Mouse (Mus musculus): Measurements from ENCODE around the gene Ooep. TPM values are rescaled to one million over a fixed set of nuclear protein-coding genes. Genes with fewer than 3 reads are reported as not detected.
"Not testable (repeated sequence)": the region's sequence is repeated elsewhere in the genome, so short reads cannot be mapped to it uniquely, and the experiment has no call there.

The Ooep gene
- total RNA-seq (2021), result under 1 TPM in 1 of 2 experiments, not detected in 1; 0.18 TPM
- long read RNA-seq, experiment 1, result 0 reads
- long read RNA-seq, experiment 2, result 0 reads

DNA sequence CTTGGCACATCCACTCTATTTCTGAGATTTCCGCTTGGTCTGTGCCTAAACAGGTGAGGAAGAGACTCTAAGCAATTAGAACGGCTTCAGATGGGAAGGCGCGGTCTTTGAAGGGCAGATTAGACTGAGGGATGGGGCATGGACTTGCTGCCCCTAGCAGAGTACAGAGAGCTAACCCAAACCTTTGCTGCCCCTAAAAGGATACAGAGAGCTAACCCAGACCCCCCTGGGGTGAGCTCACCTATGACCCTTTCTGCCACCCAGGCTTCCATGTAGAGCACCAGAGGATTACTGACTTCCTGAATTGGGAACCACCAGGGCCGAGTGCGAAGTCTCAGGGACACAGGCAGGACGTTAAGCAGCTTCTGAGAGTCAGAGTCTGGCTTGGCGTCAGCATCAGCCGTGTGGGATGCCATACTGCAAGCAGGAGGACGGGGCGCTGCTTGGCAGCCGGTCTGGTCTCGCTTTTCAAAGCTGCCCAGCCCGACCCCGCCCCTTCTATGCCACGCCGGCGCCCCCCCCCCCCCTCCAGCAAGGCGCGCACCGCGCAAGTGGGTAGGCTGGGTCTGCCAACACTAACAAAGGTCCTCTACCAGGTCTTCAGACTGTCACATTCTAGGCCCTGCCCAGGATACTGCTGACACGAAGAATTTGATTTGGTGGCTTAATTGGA lies at the start of gene Ooep:
Gene Ooep (minus strand): TSS at position 613 of the 673 bp plus-strand sequence.
- DNase-seq, result peak; percentile 22

DNA sequence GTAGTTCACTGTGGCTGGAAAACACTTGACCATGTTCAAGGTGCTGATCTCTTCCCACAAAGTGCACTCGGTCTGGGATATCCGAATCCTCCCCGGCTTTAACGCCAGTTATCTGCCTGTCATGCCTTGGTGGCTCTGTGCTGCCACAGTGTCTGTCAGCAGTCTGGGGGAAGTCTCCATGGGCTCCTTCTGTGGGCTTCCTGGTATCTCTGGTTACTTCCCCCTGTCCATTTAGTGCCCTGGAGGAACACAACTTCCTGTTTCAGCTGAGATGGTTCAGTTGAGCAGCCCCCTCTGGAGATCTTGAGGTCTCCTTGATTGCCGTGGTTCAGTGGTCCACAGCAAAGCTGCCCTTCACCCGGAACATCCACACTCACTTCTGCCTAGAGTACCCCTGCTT lies 49.7 kb upstream of the Ooep start:
- DNase-seq, result no peak

DNA sequence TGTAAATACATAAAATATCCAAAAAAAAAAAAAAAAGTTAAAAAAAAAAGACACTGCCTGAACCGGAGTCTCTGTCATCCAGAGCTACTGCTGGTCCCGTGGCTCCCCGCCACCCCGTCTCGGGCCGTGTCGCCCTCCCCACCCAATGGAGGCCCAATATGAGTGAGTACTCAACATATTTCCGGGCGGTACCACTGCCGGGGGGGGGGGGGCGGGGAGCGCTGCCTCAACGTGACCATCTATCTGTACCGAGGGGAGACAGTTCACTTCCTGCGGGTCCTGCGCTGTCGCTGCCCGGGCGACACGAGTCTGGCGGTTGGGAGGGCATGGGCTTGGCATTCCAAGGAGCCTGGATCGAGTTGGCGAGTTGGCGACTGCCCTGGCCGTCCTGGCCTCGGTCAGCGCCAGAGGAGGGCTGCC lies 48.8 kb upstream of the Ooep start:
- DNase-seq, result no peak

DNA sequence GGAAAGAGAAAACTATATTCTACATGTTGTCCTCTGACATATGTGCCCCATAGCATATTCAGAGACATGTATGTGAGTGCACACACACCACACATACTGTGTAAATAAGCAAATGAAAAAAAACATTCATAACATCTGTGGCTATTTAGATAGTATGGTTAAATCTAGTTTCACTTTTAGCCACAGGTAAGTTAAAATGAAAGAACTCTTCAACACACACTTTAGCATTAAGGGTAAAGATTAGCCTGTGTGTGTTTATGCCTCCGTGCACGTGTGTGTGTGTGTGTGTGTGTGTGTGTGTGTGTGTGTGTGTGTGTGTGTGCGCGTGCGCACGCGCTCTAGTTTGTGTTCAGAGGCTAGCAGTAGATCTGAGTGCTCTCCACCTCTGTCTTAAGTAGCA lies 23.1 kb upstream of the Ooep start:
- no peak for DNase-seq

DNA sequence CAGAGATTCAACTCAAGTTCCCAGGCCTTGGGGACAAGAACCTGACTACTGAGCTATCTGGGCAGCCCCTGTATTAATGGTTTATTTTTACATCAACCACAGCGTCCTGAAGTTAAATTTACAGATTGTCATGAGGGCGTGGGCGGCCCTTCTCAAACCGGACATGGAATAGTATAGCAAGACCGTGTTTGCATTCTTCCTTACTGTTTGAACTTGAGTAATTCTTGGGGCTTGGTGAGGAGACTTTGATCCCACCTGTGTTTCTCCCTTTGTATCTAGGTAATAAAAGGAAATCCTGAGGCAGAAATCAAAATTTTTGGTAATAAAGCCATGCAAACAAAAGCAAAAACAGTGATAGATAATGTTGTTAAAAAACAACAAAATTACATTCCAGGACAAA lies 22.0 kb upstream of the Ooep start:
- DNase-seq, result no peak

DNA sequence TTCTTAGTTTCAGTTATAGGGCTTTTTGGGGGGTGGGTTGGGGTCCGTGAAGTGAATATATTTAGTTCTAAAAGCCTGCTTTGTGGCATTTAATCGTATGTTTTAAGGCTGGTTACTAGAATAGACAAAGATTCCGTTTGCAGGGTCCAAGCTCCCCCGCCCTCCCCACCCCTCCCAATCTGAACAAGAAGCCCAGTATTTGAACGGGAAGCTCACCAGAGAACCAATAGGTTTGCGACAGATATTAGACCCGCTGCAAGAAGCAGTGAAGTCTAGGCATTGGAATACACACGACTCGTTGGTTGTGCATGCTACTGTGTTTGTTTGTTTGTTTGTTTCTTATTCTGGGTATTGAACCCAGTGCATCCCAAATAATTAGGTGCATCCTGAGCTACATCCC lies 18.0 kb upstream of the Ooep start:
- no peak for DNase-seq

DNA sequence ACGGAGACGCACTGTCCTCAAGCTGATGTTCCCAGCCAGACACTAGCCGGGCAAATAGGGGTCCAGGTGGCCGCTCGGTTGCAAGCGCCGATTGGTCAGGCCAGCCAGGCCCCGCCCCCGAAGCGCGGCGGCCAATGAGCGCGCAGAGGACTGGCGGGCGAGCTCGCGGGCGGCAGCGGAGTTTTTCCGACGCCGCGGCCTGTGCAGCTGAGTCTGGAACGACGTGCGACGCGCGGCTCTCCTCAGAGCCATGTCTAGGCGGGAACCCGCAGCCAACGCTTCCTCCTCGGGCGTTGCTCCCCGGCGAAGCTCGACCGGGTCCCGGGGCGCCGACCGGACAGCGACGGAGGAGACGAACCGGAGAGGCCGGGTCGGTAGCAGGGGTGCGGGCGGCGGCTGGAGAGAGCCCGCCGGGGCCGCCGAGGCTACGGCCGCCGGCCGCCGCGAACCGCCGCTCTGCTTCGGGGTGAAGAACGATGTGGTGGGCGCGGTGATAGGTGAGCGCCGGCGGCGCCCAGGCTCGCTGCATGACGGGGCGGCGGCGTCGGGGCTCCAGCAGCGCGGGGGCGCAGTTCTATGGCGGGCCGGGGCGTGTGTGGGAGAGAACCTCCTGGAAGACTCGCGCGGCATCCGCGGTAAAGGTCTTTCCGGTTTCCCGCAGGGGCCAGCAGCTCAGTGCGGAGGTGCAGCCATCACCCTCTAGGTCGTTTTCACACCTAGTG lies 17.3 kb upstream of the Ooep start, which contains the start of gene Ddx43:
Gene Ddx43 (plus strand): TSS at position 148 of the 722 bp plus-strand sequence.
- DNase-seq, result peak; percentile 33

DNA sequence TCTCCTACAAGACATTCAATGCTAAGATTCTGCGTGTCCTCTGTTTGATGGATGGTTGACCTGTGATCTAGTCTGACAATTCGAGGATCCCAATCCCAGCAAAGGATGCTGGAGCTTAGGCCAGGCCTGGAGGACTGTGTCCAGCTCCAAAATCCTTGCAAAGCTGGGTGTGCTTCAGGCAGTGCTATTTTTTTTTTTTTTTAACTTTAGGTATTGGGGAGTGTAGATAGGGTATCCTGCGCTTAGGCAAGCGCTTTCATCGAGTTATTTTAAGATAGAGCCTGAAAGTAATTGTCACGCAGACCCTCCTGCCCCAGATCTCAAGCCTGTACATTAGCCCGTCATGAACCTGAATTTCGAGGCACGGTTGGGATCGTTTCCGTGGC lies 16.7 kb upstream of the Ooep start:
- no peak for DNase-seq

DNA sequence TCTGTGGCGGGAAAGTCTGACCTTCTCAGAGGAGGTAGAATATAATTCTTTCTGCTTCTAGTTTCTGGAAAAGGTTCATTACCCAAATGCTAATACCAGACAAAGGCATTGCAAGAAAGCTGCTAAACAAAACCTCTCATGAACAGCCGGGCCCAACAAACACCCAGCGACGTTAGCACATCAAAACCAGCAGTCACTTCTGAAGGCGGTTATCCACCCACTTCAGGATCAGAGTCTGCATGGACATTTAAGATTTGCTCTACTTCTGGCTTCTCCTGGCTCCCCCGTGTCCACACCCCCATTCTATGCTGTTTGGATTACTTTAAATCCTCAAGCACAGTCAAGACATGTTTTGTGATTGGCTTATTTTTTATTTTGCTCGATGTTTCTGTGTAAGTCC lies 16.1 kb upstream of the Ooep start:
- no peak for DNase-seq

DNA sequence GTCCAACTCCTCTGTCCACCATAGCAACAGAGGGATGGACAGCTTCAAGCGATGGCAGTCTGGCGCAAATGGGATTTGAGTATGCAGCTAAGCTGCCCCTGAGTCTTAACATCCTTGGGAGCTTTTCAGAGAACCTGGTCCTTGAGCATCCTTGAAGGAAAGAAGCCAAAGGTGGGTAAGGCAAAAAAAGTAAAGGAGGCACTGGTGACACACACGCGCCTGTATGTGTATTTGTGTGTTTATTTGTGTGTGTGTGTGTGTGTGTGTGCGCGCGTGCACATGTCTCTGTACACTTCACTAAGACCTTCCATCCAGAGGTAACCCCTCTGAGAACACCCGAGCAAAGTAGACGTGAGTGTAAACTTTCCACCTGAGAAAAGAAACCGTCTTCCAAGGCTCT lies 15.2 kb upstream of the Ooep start:
- no peak for DNase-seq

DNA sequence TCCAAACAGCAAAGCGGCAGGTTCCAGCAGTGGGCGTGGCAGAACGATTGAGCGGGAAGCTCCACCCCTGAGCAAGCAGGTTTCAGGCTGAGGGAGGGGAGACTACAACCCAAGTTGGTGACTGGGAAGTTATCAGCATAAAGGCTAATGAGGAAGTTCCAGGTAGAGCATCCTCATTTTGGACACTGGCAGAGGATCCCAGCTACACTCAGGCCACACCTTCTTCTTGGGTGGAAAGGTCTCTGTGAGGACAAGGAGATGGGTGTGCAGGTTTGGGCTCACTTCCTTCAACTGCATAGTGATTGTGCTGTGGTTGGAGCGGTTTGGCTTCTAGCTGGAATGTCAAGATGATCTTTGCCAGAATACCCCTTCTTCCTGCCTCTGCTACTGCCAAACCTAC lies 11.5 kb upstream of the Ooep start:
- no peak for DNase-seq

DNA sequence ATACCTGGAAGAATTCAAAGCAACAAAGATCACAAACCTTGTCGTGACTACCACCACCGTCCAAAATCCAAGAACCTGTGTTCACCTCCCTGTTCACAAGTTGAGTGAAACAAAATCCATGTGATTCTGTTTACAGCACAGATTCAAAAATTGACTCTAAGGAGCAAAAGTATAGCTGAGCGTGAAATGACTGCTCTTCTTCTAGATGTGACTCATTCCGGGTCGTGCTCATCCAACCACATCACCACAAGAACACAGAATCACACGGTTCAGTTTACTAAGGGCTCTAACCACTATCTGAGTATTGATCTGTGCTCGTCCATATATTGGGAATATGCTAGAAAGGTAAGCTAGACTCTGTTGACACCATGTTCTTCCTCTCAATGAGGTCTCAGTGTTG lies 8.4 kb upstream of the Ooep start:
- DNase-seq, result no peak

DNA sequence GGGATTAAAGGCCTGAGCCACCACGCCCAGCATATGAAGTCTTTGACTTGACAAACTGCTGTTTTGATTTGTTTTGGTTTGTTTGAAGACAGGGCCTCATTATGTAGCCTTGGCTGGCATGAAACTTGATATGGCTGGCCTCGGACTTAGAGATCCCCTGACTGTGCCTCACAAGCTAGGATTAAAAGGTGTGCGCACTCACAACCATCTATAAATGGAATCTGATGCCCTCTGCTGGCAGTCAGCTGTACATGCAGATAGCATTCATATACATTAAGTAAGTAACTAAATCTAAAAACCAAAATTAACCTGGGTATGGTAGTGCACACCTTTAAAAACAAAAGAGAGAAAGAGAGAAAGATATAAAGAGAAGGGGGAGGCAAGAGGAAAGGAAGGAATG lies 7.4 kb upstream of the Ooep start:
- DNase-seq, result no peak

DNA sequence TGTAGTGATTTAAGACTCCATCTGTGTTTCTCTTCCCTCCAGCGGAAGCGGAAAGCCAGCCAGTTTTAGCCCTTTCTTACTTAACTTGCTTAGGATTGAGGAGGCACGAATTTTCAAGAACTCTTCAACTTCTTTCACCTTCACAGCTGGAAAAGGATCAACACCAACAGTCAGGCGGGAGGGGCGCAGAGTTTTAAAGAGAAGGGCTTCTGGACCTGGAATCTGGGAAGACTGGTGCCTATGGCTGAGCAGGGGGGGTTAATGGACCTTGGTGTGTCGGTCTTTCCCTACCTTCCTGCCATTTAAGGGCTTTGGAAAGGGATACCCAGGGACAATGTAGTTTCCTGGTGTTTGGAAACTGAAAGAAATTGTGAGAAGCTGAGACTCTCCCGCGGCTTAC lies 979 bp downstream of the Ooep start:
- no peak for DNase-seq

DNA sequence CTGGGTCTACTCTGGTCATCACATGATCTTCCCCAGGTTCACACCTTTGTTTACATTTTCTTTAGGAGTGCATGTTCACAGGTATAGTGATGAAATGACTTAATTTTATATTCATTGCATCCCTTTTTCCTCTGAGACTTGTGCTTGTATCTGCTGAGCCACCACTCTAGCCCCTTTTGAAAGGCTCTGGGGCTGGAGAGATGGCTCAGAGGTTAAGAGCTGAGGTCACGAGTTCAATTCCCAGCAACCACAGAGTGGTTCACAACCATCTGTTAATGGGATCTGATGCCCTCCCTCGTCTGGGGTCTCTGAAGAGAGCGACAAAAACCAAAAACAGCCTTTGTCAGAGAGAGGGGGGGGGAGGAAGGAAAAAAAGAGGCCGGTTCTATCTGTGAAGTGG lies 3.0 kb downstream of the Ooep start:
- DNase-seq, result no peak

DNA sequence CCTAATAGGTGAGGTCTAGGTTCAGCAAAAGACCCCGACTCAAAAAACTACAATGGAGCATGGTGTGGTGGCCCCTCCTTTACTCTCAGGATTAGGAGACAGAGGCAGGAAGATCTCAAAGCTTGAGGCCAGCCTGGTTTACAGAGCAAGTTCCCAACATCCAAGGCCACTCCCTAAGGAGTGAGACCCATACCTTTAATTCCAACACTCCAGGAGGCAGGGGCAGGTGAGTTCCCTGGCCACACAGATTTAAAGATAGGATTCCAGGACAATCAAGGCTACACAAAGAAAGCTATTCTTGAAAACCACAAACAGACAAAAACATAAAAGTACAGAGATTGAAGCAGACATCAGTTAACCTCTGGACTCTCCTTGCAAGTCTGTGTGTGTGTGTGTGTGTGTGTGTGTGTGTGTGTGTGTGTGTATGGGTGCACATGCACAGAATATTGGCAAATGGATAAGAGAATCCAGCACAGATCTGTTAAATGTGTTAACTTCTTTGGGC lies 3.6 kb downstream of the Ooep start:
- no peak for DNase-seq

DNA sequence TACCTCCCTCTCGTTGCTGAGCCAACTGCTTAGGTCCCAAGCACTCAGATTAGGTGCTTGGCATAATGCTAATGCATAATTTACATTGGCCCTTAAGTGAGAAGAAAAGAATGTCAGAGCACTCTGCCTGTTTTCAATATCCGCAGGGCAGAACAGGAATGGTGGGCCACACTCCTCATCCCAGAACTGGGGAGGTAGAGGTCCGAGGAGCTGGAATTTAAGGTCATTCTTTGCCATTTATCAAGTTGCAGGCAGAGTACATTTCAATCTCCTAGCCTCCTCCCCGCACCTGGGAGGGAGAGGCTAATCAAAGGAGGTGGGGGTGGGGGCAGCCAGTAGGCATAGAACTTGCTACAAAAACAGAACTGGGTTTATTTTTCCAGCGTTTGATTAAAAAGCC lies 4.1 kb downstream of the Ooep start:
- no peak for DNase-seq

DNA sequence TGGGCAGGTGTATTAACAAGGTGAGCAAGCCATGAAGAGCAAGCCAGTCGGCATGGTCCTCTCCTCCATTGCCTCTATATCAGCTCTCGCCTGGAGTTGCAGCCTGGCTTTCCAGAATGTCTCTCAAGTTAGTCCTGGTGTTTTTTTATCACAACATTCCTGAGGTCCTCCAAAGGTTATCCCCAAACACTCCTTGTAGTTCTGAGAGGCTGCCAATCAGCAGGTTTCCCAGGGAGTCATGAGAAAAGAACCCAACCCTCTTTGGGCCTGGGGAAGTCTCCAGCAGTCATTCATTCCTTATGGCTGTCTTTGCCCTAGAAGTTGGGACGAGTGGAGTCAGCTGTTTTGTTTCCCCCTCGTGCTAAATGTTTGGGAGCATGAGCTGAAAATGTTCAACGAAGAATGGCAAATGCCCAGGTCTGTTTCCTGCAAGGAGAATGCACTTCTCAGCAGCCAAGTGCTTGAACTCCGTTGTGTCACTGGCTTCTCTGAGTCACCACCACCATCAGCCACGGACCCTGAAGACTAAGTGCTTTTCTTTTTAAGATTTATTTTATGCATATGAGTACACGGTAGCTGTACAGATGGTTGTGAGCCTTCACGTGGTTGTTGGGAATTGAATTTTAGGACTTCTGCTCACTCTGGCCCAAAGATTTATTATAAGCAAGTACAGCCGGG lies 5.6 kb downstream of the Ooep start:
- DNase-seq, result no peak

DNA sequence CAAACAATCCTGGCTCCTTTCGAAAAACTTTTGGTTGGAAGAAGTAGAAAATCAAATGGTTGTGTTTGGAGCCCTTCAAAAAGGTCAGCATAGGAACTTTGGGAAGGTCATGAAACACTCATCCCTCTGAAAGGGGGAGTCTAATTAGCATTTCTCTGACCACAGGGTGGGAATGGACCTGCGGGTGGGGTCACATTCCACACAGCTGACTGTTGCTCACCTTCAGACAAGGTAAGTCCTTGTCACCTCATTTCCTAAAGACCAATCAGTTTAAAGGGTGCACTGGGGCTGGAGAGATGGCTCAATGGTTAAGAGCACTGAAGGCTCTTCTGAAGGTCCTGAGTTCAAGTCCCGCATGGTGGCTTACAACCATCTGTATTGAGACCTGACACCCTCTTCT lies 7.1 kb downstream of the Ooep start:
- no peak for DNase-seq

DNA sequence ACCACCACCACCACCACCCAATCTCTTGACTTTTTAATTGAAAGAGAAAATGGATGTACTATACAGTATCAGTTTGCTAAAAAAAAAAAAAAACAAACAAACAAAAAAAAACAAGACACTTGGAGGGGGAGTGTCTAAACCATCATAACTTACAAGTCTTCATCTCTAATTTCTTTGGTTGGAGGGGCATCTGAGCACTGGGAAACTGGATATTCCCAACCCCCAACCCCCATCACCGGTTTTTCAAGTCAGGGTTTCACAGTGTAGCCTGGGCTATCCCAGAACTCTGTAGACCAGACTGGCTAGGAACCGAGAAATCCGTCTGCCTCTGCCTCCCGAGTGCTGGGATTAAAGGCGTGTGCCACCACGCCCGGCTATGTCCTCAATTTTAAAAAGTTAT lies 8.7 kb downstream of the Ooep start:
- DNase-seq, result no peak

DNA sequence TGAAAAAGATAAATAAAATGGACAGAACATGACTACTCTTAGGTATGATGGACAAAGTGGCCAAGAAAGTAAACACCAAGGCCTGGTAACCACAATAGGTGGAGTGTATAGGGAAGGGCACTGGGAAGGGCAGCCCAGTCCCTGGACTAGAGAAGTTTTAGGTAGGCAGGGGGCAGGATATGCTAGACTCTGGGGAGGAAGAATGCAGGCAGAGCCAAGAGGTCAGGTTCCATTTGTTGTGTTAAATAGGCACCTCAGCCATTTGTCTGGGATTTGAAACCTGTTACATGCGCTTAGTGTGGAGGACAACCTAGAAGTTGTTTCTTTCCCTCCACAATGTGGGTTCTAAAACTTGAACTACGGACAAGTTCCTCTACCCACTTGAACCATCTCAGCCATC lies 9.2 kb downstream of the Ooep start:
- DNase-seq, result no peak

DNA sequence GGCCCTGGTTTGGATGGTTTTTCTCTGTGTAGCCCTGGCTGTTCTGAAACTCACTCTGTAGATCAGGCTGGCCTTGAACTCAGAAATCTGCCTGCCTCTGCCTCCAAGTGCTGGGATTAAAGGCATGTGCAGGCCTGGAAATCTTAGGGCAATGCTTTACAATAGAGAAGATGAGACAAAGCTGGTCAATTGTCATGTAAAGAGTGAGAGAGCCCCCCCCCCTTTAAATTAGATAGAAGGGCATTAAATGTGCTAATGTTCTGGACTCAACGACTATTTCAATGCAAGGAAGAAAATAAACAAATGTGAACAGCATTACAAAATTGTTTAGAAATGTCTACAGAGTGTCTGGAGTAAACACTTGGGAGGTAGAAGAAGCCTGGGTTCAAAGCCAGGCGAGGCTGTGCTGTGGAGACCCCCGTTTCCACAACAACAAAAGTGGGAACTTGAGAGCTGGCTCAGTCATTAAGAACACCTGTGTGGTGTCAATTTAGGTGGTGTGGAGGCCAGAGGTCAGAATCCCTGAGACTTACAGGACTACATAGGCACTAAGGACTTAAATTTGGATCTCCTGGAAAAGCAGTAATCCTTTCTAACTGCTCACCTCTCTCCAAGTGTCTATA lies 9.7 kb downstream of the Ooep start:
- DNase-seq, result no peak

DNA sequence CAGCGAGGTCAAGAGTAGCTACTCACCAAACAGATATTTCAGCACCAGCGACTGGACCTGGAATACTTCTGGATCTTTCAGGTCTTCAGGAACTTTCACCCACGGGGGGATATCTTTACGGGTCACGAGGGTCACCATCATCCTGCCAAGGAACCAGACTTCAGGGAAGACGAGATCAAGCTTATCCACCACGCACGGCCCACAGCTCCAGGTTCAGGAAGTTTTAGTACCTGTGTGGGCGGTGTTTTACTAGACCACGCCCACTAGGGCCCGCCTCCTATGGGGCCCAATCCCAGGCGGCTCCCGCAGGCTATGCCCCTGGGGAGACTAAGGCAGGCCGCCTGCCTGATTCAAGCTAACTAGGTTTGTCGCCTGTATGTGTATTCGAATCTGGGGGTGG lies 10.6 kb downstream of the Ooep start, which contains the start of gene Dppa5a:
Gene Dppa5a (minus strand): TSS at position 219 of the 400 bp plus-strand sequence.
- DNase-seq, result not testable (repeated sequence)
